Mouse (Mus musculus) kidney, adult 2 months (tissue): Measurements from ENCODE around the gene Ifnk. TPM values are rescaled to one million over a fixed set of nuclear protein-coding genes. Genes with fewer than 3 reads are reported as not detected.

ENCODE experiments used
- DNase-seq: peaks from one replicate; pipeline ENCODE4 v3.0.0; 2021
- H3K27ac ChIP-seq: fragments of 200-500 bp; 2 replicates; pipeline ENCODE4 v1.5.1; 2012; ENCODE audit warnings: low read depth, low read length, control low read depth, inconsistent platforms; ENCODE audit not compliant: insufficient read depth
- H3K27me3 ChIP-seq: fragments of 200-500 bp; replicated peaks from 2 replicates; pipeline ENCODE4 v1.6.1; 2012; ENCODE audit warnings: mild to moderate bottlenecking, moderate library complexity, low read length, inconsistent platforms; ENCODE audit not compliant: control insufficient read depth, insufficient read depth
- H3K36me3 ChIP-seq: fragments of 200-500 bp; 2 replicates; pipeline ENCODE4 v1.6.1; 2012; ENCODE audit warnings: mild to moderate bottlenecking, moderate library complexity, low read length, inconsistent platforms; ENCODE audit not compliant: control insufficient read depth, insufficient read depth
- H3K4me1 ChIP-seq: fragments of 200-500 bp; 2 replicates; pipeline ENCODE4 v1.6.1; 2011; ENCODE audit warnings: low read length; ENCODE audit not compliant: control insufficient read depth, insufficient read depth
- H3K4me3 ChIP-seq: fragments of 200-500 bp; 2 replicates; pipeline ENCODE4 v1.5.1; 2011; ENCODE audit warnings: mild to moderate bottlenecking, low read depth, low read length, control low read depth; ENCODE audit not compliant: insufficient read depth
- CTCF ChIP-seq: fragments of 200-500 bp; conservative IDR thresholded peaks from 2 replicates; pipeline ENCODE4 v1.5.1; 2011; ENCODE audit warnings: low read depth, mild to moderate bottlenecking, control low read depth, low read length, moderate library complexity, mixed read lengths; ENCODE audit not compliant: insufficient read depth, insufficient read length
- POLR2A ChIP-seq: fragments of 200-500 bp; IDR thresholded peaks from one replicate; pipeline ENCODE4 v1.6.1; 2011; ENCODE audit warnings: low read depth, low read length, control low read depth
- WGBS: fragments of 180-500 bp; shearing (Covaris S2); methylation state at CpG from one replicate; pipeline ENCODE4 v1.1.7; 2018; 5-methylcytosine and 5-hydroxymethylcytosine counted together
- polyA plus RNA-seq: library from polyadenylated mRNA; depleted of rRNA; stranded (reverse); fragments of >200 nt; gene quantifications from 2 replicates; pipeline ENCODE4 v1.2.3, GENCODE M21; 2012

Ifnk gene
- polyA plus RNA-seq, 1 experiment = not detected

- H3K27ac ChIP-seq = no peak overlapping the region
- TF ChIP-seq POLR2A = no peak
- no peak for TF ChIP-seq CTCF
- no peak for DNase-seq
- H3K4me3 ChIP-seq = no peak overlapping the region
- H3K36me3 ChIP-seq = no peaks in the 10 kb centered on the region
- H3K4me1 ChIP-seq = peaks cover 12% of the 10 kb centered on the region; the same call in 1 of the 2 replicates
- no peaks in the 10 kb centered on the region for H3K27me3 ChIP-seq
- 40% methylated on average over 6 of the region's 6 CpGs for WGBS
These were observed 24.1 kb upstream of the Ifnk start for GRCm38 (mm10) chr4:35127759-35128158.

- no peak for DNase-seq
- H3K27me3 ChIP-seq = no peaks in the 10 kb centered on the region
- H3K4me3 ChIP-seq = no peak overlapping the region
- no peak for TF ChIP-seq CTCF
- no peak for TF ChIP-seq POLR2A
- no peaks in the 10 kb centered on the region for H3K36me3 ChIP-seq
- WGBS = 44% methylated on average over 6 of the region's 6 CpGs
- H3K27ac ChIP-seq = no peak overlapping the region; the same call in 1 of the 2 replicates
- peaks cover 14% of the 10 kb centered on the region for H3K4me1 ChIP-seq
These were observed 21.4 kb upstream of the Ifnk start for GRCm38 (mm10) chr4:35130411-35130948.

- Histone ChIP-seq H3K36me3 (no peaks in the 10 kb centered on the region), H3K27me3 (no peaks in the 10 kb centered on the region), H3K4me1 (peaks cover 22% of the 10 kb centered on the region), H3K27ac (no peak overlapping the region), H3K4me3 (no peak overlapping the region)
- DNase-seq = no peak
- no peak for TF ChIP-seq CTCF
- TF ChIP-seq POLR2A = no peak
- 93% methylated on average over 4 of the region's 4 CpGs for WGBS
These were observed 20.3 kb upstream of the Ifnk start for GRCm38 (mm10) chr4:35131592-35131991.

GRCm38 (mm10) chr4:35133411-35133810 is 18.4 kb upstream of the Ifnk start:
- WGBS = 80% methylated on average over 4 of the region's 4 CpGs
- DNase-seq = peak; percentile 58
- H3K4me1 ChIP-seq = peaks cover 19% of the 10 kb centered on the region
- no peak overlapping the region for H3K27ac ChIP-seq
- no peaks in the 10 kb centered on the region for H3K27me3 ChIP-seq
- no peak for TF ChIP-seq POLR2A
- TF ChIP-seq CTCF = no peak
- H3K4me3 ChIP-seq = no peak overlapping the region
- H3K36me3 ChIP-seq = no peaks in the 10 kb centered on the region

GRCm38 (mm10) chr4:35134846-35135611 is 16.8 kb upstream of the Ifnk start:
- Histone ChIP-seq H3K27ac (peak overlapping the region; percentile 94), H3K36me3 (no peaks in the 10 kb centered on the region), H3K4me3 (no peak overlapping the region), H3K4me1 (peaks cover 19% of the 10 kb centered on the region), H3K27me3 (no peaks in the 10 kb centered on the region)
- DNase-seq = peak; percentile 79
- TF ChIP-seq POLR2A (no peak), CTCF (no peak)
- WGBS = 36% methylated on average over 15 of the region's 15 CpGs

- Histone ChIP-seq H3K4me1 (peaks cover 19% of the 10 kb centered on the region), H3K4me3 (no peak overlapping the region), H3K27ac (peak overlapping the region; percentile 66), H3K36me3 (no peaks in the 10 kb centered on the region), H3K27me3 (no peaks in the 10 kb centered on the region)
- no peak for TF ChIP-seq POLR2A
- TF ChIP-seq CTCF = no peak
- peak; percentile 53 for DNase-seq
- WGBS = 58% methylated on average over 4 of the region's 4 CpGs
These were observed 16.1 kb upstream of the Ifnk start for GRCm38 (mm10) chr4:35135806-35136205.

GRCm38 (mm10) chr4:35136996-35137395 is 14.9 kb upstream of the Ifnk start:
- Histone ChIP-seq H3K27ac (no peak overlapping the region), H3K36me3 (no peaks in the 10 kb centered on the region), H3K4me1 (peaks cover 19% of the 10 kb centered on the region), H3K27me3 (no peaks in the 10 kb centered on the region), H3K4me3 (no peak overlapping the region)
- TF ChIP-seq POLR2A (no peak), CTCF (no peak)
- WGBS = 84% methylated on average over 8 of the region's 8 CpGs
- no peak for DNase-seq
